In genomic region chr13:80944532-80944931, GRCm38 (mm10) we compare ENCODE assay signal across 30 mouse cellular contexts.
DNase-seq lines count a peak whose midpoint lies in the region; ATAC-seq and TF ChIP-seq lines count a peak whose summit lies in the region.
"Had no signal": no experiment of that assay in that cellular context is flagged by ENCODE, and none has a peak within 500 bp of the region (broad histone marks: within the 10 kb centered on the region; RNA-seq: fewer than 3 reads in every experiment).

No protein-coding gene starts in this region.

- no peak overlapping the region for H3K4me3 ChIP-seq in layer of hippocampus, adult 2 months
- no peak overlapping the region for H3K4me3 ChIP-seq in lung, embryonic 15.5 days
- no peak overlapping the region for H3K4me3 ChIP-seq in stomach, embryonic 14.5 days (ENCODE audit: low read depth, low read length)
- no peak overlapping the region for H3K4me3 ChIP-seq in stomach, postnatal 0 days (ENCODE audit: low read depth, low read length)
- no peak overlapping the region for H3K4me3 ChIP-seq in midbrain, embryonic 16.5 days (ENCODE audit: low read depth, low read length)
- H3K4me3 ChIP-seq: embryonic facial prominence, embryonic 10.5 days; embryonic facial prominence, embryonic 13.5 days; erythroblast, embryonic 14.5 days; forebrain, embryonic 12.5 days; forebrain, embryonic 15.5 days; heart, embryonic 12.5 days; heart, embryonic 15.5 days; hindbrain, embryonic 10.5 days; hindbrain, embryonic 13.5 days had no signal

- no peak for TF ChIP-seq EP300 in stomach, postnatal 0 days (optimal IDR thresholded peaks at IDR 0.05)

- peak; percentile 68; the same call in 1 of the 2 replicates for ATAC-seq in lung, embryonic 15.5 days (ENCODE audit: borderline replicate concordance, extremely low read depth, low FRiP score, low TSS enrichment)
- peak; percentile 50; the same call in 1 of the 2 replicates for ATAC-seq in stomach, embryonic 14.5 days (ENCODE audit: insufficient number of reproducible peaks, insufficient read depth, low FRiP score, low read depth)
- ATAC-seq in stomach, postnatal 0 days (ENCODE audit: low FRiP score, low TSS enrichment): no peak
- no peak for ATAC-seq in midbrain, embryonic 16.5 days
- ATAC-seq: activated CD4-positive, CD25-positive, alpha-beta regulatory T cell, adult 4 months; CD4-positive, CD25-positive, alpha-beta regulatory T cell, adult 4 months; forebrain, embryonic 15.5 days; hindbrain, embryonic 16.5 days had no signal

- peak overlapping the region; percentile 69; the same call in 1 of the 2 replicates for H3K27ac ChIP-seq in layer of hippocampus, adult 2 months
- H3K27ac ChIP-seq in lung, embryonic 15.5 days: no peak overlapping the region
- H3K27ac ChIP-seq in stomach, embryonic 14.5 days (ENCODE audit: low read length): no peak overlapping the region
- H3K27ac ChIP-seq in stomach, postnatal 0 days (replicated peaks): no peak overlapping the region
- H3K27ac ChIP-seq in midbrain, embryonic 16.5 days (ENCODE audit: low read length): no peak overlapping the region
- H3K27ac ChIP-seq: embryonic facial prominence, embryonic 10.5 days; embryonic facial prominence, embryonic 13.5 days; forebrain, embryonic 12.5 days; forebrain, embryonic 15.5 days; heart, embryonic 15.5 days; hindbrain, embryonic 10.5 days; hindbrain, embryonic 13.5 days had no signal

- H3K9ac ChIP-seq in lung, embryonic 15.5 days: no peak overlapping the region
- H3K9ac ChIP-seq in stomach, embryonic 14.5 days (replicated peaks; ENCODE audit: low read depth, low read length): no peak overlapping the region
- no peak overlapping the region for H3K9ac ChIP-seq in stomach, postnatal 0 days (ENCODE audit: low read length)
- H3K9ac ChIP-seq in midbrain, embryonic 16.5 days (ENCODE audit: low read depth, low read length): no peak overlapping the region
- H3K9ac ChIP-seq: embryonic facial prominence, embryonic 13.5 days; forebrain, embryonic 12.5 days; forebrain, embryonic 15.5 days; heart, embryonic 12.5 days; heart, embryonic 15.5 days; hindbrain, embryonic 13.5 days had no signal

- peaks cover 14% of the 10 kb centered on the region for H3K4me1 ChIP-seq in lung, embryonic 15.5 days
- H3K4me1 ChIP-seq in stomach, embryonic 14.5 days (ENCODE audit: control insufficient read depth, insufficient read depth, low read length): peaks cover 7% of the 10 kb centered on the region; the same call in 1 of the 2 replicates
- 0 out of 2 replicates have a peak, but pooled peaks cover 4% of the 10 kb centered on the region for H3K4me1 ChIP-seq in stomach, postnatal 0 days (replicated peaks; ENCODE audit: control insufficient read depth, insufficient read depth)
- H3K4me1 ChIP-seq in midbrain, embryonic 16.5 days (ENCODE audit: control insufficient read depth, insufficient read depth, low read length): no peaks in the 10 kb centered on the region
- H3K4me1 ChIP-seq: forebrain, embryonic 12.5 days; forebrain, embryonic 15.5 days; hindbrain, embryonic 10.5 days; hindbrain, embryonic 13.5 days had no signal

- DNase-seq in layer of hippocampus, adult 2 months (ENCODE audit: low spot score in 2 of 2): no peak
- DNase-seq in layer of hippocampus, adult 9-10 months (ENCODE audit: low spot score): no peak
- no peak for DNase-seq in lung, postnatal 4 days
- DNase-seq in stomach, postnatal 0 days (ENCODE audit: low spot score): no peak
- DNase-seq: adrenal gland, adult 8-10 months; adrenal gland, postnatal 25 days; cerebellum, adult 11-12 months; cerebellum, adult 8-10 months; cerebellum, postnatal 10 days; cerebellum, postnatal 36 days; embryo, embryonic 11 days; gastrocnemius, postnatal 25 days; heart, adult 18-20 months; heart, postnatal 10 days; heart, postnatal 36 days had no signal

- H3K4me2 ChIP-seq in lung, embryonic 15.5 days: no peak overlapping the region
- no peak overlapping the region for H3K4me2 ChIP-seq in stomach, embryonic 14.5 days (replicated peaks; ENCODE audit: low read depth, low read length)
- no peak overlapping the region for H3K4me2 ChIP-seq in stomach, postnatal 0 days (replicated peaks; ENCODE audit: low read depth)
- H3K4me2 ChIP-seq in midbrain, embryonic 16.5 days (ENCODE audit: low read length): no peak overlapping the region
- H3K4me2 ChIP-seq: embryonic facial prominence, embryonic 13.5 days; forebrain, embryonic 12.5 days; forebrain, embryonic 15.5 days; heart, embryonic 12.5 days; heart, embryonic 15.5 days; hindbrain, embryonic 13.5 days had no signal

- TF ChIP-seq CTCF in layer of hippocampus, adult 2 months (conservative IDR thresholded peaks at IDR 0.05): no peak
- no peak for TF ChIP-seq CTCF in stomach, postnatal 0 days (IDR thresholded peaks at IDR 0.05; ENCODE audit: low read depth)

- H3K9me3 ChIP-seq in lung, embryonic 15.5 days: no peaks in the 10 kb centered on the region
- no peaks in the 10 kb centered on the region for H3K9me3 ChIP-seq in stomach, embryonic 14.5 days (ENCODE audit: control insufficient read depth, low read depth, low read length)
- H3K9me3 ChIP-seq in stomach, postnatal 0 days (ENCODE audit: control insufficient read depth, low read length): no peaks in the 10 kb centered on the region
- H3K9me3 ChIP-seq in midbrain, embryonic 16.5 days (replicated peaks; ENCODE audit: control insufficient read depth, low read length, poor library complexity, severe bottlenecking): no peaks in the 10 kb centered on the region
- H3K9me3 ChIP-seq: embryonic facial prominence, embryonic 10.5 days; embryonic facial prominence, embryonic 13.5 days; forebrain, embryonic 12.5 days; forebrain, embryonic 15.5 days; heart, embryonic 12.5 days; heart, embryonic 15.5 days; hindbrain, embryonic 10.5 days; hindbrain, embryonic 13.5 days had no signal

- H3K36me3 ChIP-seq in lung, embryonic 15.5 days: no peaks in the 10 kb centered on the region
- H3K36me3 ChIP-seq in stomach, embryonic 14.5 days (ENCODE audit: control insufficient read depth, insufficient read depth, low read length): no peaks in the 10 kb centered on the region
- H3K36me3 ChIP-seq in stomach, postnatal 0 days (ENCODE audit: control insufficient read depth, insufficient read depth, low read length): no peaks in the 10 kb centered on the region
- H3K36me3 ChIP-seq in midbrain, embryonic 16.5 days (ENCODE audit: control insufficient read depth, insufficient read depth, low read length): no peaks in the 10 kb centered on the region
- H3K36me3 ChIP-seq: embryonic facial prominence, embryonic 10.5 days; embryonic facial prominence, embryonic 13.5 days; forebrain, embryonic 12.5 days; forebrain, embryonic 15.5 days; heart, embryonic 12.5 days; heart, embryonic 15.5 days; hindbrain, embryonic 10.5 days; hindbrain, embryonic 13.5 days had no signal

- no peaks in the 10 kb centered on the region for H3K27me3 ChIP-seq in lung, embryonic 15.5 days
- no peaks in the 10 kb centered on the region for H3K27me3 ChIP-seq in stomach, embryonic 14.5 days (ENCODE audit: control insufficient read depth, insufficient read depth, low read length)
- no peaks in the 10 kb centered on the region for H3K27me3 ChIP-seq in stomach, postnatal 0 days (ENCODE audit: control insufficient read depth, insufficient read depth, low read length)
- H3K27me3 ChIP-seq in midbrain, embryonic 16.5 days (ENCODE audit: control insufficient read depth, insufficient read depth, low read depth, low read length): no peaks in the 10 kb centered on the region
- H3K27me3 ChIP-seq: embryonic facial prominence, embryonic 13.5 days; forebrain, embryonic 12.5 days; forebrain, embryonic 15.5 days; heart, embryonic 12.5 days; heart, embryonic 15.5 days; hindbrain, embryonic 13.5 days had no signal

Comparison
In these comparisons a context has a peak if more than half of its experiments do, and no peak if none do; other contexts are left out.
1. ATAC-seq: peak in lung, embryonic 15.5 days (single experiment) and stomach, embryonic 14.5 days (single experiment); none in stomach, postnatal 0 days (single experiment) and midbrain, embryonic 16.5 days (single experiment).